Mouse (Mus musculus) splenic B cell, adult 2 months (primary cell): ENCODE data around the gene Cyth2.

Experiments used
- DNase-seq: peaks from one replicate; pipeline ENCODE4 v3.0.0-alpha.2; 2011; ENCODE audit warnings: low read depth, low spot score
- H3K27me3 ChIP-seq: 2 replicates; pipeline ENCODE4 v1.6.1; 2012; ENCODE audit warnings: mild to moderate bottlenecking, low read length, moderate library complexity, mixed read lengths; ENCODE audit not compliant: control insufficient read depth, poor library complexity, insufficient read depth, severe bottlenecking
- H3K36me3 ChIP-seq: 2 replicates; pipeline ENCODE4 v1.6.1; 2012; ENCODE audit warnings: mild to moderate bottlenecking, low read length, moderate library complexity, mixed read lengths; ENCODE audit not compliant: control insufficient read depth, poor library complexity, insufficient read depth, severe bottlenecking

Gene Cyth2

DNA sequence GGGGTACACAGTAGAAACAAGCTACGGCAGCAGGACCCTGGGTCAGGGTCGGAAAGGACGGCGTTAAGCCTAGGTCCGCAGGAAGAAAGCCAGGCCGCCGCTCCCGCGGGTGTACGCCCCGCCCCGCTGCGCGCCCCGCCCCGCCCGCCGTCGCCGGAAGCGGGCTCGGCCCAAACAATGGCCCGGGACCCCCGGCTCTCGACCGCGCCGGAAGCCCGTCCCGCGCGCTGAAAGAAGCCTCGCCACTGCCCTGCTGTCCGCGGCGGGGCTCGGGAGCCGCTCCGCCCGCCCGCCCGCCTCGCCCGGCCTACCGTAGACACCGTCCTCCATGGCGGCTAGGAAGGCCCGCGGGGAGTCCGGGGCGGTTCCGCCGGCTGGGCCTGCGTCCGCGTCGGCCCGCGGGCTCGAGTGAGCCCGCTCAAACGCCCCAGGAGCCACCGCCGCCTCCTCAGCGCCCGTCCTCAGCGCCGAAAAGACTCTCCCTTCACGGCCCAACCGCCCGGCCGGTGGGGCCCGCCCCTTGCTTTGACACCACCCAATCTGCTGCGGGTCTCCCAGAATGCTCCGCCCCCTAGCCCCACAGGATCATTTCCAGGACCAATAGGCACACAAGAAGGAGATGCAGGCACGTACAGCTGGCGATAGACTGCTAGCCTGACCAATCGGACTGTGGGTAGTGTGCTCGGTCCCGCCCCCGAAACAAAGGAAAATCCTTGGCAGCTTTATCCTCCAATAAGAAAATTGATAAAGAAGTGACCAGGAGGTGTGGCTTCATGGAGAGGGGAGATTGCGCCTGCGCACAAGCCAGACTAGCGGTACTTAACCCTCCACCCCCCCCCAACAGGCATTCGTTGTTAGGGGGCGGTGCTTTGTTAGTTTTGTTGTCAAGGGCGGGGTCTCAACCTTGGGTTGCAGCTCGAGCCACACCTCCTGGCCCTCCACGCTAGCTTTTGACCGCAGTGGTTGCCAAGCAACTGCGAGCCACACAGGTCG, at the start of gene Cyth2:
Cyth2 (minus strand) TSS at position 795 of the 993 bp plus-strand sequence.
- peak; percentile 100 for DNase-seq
- Histone ChIP-seq H3K36me3 (peaks cover 5% of the 10 kb centered on the region), H3K27me3 (no peaks in the 10 kb centered on the region)

DNA sequence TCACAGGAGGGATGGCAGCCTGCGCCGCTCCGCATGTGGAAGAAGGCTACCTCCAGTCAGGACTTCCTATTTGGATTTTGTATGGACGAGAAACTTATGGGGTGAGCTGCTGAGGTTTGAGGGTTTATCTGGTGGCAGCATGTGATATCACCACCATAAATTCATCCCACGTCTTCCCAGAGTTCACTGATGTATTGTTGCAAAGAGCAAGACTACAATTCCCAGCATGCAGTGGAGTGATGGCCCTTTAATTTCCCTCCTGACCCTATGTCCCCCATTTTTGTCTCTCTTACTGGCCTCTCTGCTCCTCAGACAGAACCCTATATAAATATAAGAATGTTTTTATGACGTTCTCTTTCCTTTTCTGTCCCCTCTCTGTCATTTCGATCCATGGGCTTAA, 48.4 kb upstream of the Cyth2 start:
- no peak for DNase-seq
- no peaks in the 10 kb centered on the region for H3K27me3 ChIP-seq
- no peaks in the 10 kb centered on the region for H3K36me3 ChIP-seq

DNA sequence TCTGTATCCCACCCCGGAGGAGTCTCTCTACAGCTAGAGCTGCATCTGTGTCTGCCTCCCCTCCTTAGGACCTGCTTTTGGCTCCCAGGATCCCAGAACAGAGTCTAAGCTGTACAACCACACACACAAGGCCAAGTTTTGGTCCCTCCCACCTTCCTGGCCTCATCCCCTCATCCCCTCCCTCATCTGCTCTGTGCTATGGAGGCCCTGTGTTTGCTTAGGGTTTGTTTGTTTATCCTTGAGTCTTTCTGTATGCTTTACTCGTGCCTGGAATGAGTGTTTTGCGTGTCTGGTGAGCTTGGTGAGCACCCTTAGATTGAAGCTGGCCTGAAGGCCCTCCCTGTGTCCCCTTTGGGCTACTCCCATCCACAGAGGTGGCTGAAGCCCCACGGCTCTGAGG, 44.6 kb upstream of the Cyth2 start:
- DNase-seq: no peak
- no peaks in the 10 kb centered on the region for H3K36me3 ChIP-seq
- no peaks in the 10 kb centered on the region for H3K27me3 ChIP-seq

DNA sequence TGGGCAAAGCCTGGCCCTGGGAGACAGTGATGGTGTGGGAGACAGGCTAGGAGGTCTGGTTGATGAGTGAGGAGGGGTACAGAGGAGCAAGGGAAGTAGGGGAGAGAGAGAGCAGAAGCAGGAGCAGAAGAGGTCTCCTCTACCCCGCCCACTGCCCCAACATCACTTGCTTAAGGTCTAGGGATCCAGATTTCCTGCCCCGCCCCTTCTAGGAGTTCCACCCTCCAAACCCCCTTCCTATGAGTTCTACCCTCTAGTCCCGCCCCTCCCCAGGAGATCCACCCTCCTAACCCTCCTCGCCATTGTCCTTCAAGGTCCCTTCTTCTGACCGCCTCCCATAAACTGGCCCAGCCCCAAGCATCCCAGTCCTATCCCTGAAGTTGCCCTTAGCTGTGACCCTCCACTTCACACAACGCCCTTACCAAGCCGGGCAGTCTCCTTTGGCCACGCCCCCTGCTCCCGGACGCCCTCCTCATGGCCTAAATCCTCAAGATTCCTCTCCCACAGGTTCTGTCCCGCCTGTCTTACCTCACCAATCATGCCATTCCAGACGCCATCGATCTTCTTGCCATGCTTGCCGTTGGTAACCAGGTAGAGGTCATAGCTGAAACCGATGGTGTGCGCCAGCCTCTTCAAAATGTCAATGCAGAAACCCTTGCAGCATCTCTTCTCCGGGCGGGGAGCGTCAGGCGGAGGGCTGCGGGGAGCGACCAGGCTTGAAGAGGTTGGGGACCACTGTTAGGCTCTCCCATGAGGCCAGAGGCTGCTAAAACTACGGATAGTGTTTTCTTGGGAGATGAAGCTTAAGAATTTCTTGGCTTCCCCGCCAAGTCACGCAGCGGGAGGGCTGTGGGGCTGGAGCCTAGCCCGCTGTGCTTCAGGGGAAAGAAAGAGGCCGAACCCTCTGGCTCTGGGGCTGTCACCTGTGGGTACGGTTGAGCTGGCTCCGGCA, 42.8 kb upstream of the Cyth2 start:
- H3K36me3 ChIP-seq: no peaks in the 10 kb centered on the region
- H3K27me3 ChIP-seq: no peaks in the 10 kb centered on the region
- DNase-seq: no peak

DNA sequence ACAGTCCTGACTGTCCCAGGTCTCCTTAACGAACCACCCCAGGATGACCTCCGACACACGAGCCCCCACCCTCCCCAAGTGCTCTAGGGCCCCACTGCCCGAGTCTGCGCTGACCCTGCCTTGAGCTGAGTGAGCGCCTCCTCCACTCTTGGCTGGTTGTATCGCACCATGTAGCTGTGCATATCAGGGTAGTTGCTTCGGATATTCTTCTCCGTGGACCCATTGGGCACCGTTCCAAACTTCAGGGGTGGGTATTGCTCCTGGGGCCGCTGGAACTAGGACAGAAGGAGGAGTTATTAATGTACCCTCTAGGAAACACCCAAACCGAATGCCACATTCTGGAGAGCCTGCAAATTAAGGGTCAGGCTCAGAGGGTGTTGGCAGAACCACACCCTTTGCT, 38.7 kb upstream of the Cyth2 start:
- Histone ChIP-seq H3K36me3 (no peaks in the 10 kb centered on the region), H3K27me3 (no peaks in the 10 kb centered on the region)

DNA sequence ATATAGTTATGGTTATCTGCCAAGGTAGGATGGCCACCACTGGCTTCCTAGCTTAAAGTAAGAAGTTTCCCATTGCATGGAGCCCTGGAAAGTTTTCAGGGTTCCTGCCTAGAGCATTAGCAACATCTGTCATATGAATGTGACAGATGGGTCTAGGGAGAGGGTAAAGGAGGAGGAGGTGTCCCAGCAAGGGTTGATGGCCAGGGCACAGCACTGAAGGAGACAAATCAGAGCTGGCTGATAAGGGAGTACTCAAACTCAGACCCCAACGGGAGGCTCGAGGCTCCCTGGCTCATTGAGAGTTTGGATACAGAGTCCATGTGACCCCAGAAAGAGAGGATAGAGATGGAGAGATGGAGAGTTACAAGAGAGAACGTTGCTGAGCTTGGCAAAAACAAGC, 36.3 kb upstream of the Cyth2 start:
- Histone ChIP-seq H3K27me3 (no peaks in the 10 kb centered on the region), H3K36me3 (no peaks in the 10 kb centered on the region)
- no peak for DNase-seq

More for the DNA sequence above, 38.7 kb upstream of the Cyth2 start:
- no peak for DNase-seq

DNA sequence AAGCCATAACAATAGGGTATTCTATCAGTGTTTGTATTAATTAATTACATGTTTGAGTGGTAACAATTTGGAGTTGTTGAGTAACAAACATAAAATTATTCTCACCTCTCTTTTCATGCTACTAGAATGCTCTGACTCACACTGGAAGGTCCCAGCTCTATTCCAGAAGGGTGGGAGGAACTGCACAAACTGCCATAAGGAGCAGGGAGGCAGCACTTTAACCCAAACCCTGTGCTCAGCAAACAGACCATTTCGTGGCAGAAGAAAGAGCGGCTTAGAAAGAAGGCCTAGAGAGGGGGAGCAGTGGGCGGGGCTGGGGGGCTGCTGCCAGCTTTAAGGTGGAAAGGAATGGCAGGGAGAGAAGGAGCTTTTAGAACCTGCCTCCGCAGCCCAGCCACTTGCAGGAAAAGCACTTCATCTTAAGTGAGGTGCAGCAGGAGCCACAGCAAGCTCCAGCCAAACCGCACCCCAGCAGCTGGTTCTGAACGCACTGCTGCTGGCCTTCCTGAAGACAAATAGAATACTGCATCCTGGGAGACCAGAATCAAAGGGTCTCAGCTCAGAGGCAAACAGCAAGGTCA, 34.2 kb upstream of the Cyth2 start:
- DNase-seq: no peak
- H3K36me3 ChIP-seq: no peaks in the 10 kb centered on the region
- no peaks in the 10 kb centered on the region for H3K27me3 ChIP-seq

DNA sequence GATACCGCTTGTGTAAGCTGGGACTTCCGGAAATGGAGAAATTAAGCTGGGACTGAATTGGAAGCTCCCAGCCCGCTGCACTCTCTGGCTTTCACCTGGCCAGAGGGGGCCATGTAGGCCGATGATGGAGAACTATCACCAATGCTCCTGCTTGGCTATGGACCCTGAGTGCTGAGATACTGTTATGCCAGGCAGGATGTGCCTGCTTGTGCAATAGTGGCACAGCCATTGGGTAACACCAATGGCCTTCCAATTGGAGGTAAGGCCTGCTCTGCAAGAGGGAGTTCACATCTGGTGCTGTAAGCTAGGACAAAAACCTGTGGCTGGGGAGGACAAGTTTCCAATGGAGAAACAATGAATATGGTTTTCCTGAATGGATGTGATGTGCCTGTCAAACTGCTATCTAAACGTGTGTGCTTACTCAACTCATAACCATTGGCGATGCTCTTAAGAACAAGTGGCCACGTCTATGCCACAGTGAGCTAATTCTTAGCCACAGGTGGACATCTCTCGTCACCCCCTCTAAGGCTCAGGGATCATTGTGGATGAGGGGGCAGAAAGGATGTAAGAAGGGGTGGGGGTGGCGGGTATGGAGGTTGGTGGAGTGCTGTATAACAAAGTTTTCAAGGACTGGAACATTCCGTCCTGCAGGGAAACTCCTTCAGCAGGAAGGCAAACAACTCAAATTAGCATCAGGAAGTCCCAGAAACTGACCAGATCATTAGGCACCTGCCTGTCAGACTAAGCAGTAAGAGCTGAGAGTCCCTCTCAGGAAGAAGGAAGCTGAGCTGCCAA, 28.8 kb upstream of the Cyth2 start:
- DNase-seq: no peak
- H3K27me3 ChIP-seq: no peaks in the 10 kb centered on the region
- no peaks in the 10 kb centered on the region for H3K36me3 ChIP-seq

DNA sequence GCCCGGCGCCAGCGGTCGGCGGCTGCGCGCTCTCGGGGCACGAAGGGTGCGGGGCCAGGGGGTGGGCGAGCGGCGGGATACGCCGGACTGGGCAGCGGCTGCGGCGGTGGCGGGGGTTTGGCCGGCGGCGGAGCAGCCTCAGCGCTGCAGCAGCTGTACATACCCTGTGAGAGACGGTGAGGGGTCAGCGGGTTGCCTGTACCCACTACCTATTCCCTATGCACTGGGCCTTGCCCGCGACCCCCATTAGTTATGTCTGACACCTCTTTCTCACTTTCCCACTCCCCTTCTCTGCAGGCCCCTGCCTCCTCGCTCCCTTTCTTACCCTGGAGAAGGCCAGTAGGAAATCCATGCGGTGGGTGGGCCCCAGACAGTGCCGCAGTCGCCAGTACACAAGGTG, 19.5 kb upstream of the Cyth2 start:
- no peak for DNase-seq
- Histone ChIP-seq H3K36me3 (no peaks in the 10 kb centered on the region), H3K27me3 (no peaks in the 10 kb centered on the region)

DNA sequence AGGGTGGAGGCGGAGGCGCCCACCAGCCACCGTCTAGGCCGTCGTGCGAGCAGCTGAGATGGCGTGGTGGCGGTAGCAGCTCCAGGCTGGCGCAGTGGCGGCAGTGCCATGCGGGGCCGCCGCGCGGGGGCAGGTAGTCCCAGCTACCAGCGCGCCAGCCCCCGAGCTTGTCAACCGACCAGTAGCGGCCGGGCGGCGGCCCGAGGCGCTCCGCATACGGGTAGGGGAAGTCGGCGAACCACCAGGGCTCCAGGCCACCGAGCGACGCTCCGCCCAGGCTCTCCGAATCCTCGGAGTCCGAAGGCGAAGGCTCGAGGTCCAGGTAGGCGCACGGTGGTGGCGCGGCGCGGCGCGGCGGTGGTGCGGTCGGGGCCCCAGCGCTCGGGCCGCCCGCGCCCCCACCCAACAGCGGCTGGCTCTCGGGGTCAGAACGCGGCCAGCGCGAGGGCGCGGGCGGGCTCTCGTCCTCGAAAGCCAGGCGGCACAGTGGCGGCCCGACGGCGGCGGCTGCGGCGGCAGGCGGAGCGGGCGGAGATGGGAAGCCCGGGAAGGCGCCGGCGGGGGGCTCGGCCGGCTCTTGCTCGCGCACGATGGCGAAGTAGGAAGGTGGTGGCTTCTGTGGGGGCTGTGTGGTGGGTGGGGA, 18.9 kb upstream of the Cyth2 start:
- DNase-seq: peak; percentile 37
- H3K27me3 ChIP-seq: no peaks in the 10 kb centered on the region
- H3K36me3 ChIP-seq: no peaks in the 10 kb centered on the region

DNA sequence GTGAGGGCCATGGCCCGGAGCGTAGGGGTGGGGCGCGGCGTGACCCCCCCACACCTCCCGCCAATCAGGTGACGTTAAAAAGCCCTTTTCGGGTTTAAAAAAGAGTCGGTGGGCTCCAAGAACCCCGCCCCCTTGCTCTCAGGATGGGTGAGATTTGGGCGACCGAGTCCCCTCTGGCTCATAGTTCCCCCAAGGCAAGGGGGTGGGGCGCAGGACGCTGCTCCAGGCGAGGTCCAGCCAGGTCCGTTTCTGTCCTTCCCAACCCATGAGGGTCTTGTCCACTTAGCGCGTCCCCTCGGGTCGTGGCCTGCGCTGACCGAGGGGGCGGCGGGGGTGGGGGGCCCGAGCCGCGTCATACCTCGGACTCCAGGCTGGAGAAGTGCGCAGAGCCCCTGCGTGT, 18.0 kb upstream of the Cyth2 start:
- DNase-seq: no peak
- no peaks in the 10 kb centered on the region for H3K36me3 ChIP-seq
- H3K27me3 ChIP-seq: no peaks in the 10 kb centered on the region

DNA sequence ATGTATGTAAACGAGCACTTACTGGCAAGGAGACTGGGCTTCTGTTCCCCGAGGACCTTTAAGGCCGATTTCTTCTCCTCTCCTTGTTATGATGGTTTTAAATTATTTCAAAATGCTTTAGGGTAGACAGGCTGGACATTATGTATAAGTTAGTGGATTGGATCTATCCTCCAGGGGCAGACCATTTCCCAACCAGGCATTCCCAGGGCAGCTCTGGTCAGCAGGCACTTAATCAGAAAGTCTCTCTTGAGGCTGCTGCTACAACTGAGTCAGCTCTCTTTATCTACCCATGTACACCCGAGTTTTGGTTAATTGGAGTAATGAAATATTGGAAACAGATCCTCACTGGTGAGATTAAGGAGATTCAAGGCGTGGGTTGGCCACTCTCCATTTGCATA, 16.7 kb upstream of the Cyth2 start:
- Histone ChIP-seq H3K27me3 (no peaks in the 10 kb centered on the region), H3K36me3 (no peaks in the 10 kb centered on the region; the same call in 1 of the 2 replicates)
- DNase-seq: no peak

DNA sequence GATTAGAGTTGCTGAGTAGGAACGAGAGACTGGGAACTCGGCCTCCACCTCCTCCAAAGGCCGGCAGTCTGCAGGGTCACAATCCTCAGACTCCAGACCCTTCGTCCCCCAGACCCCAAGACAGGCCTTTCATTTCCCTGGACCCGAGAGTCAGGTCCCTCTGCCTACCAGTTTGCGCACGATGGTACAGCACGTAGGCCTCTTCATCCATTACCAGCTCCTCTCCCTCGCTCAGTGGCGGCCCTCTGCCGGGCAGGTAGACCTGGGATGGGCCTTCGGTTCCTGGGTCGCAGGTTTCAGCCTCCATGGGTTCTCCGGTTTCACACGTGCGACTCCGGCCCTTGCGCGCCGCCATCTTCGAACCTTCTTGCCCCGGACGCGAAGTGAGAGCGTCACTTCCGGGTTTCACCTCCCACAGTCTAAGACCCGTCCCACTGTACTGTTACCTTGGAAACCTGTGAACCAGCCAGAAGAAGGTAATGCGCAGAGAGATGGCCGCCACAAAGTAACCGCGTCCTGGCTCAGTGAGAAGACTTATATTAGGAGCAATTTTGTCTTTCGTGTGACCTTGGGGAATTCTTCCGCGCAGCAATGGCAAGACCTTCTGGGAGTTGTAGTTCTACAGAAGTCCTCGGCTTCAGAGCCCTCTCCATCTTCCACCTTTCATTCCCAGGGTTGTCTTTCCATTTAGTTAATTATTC, 16.2 kb upstream of the Cyth2 start, which contains the start of gene Grwd1:
Grwd1 (minus strand) TSS at position 518 of the 701 bp plus-strand sequence.
- Histone ChIP-seq H3K36me3 (no peaks in the 10 kb centered on the region; the same call in 1 of the 2 replicates), H3K27me3 (no peaks in the 10 kb centered on the region)
- peak; percentile 94 for DNase-seq
